Mouse (Mus musculus): Measurements from ENCODE around the gene Acsl6.
"Not testable (repeated sequence)": the region's sequence is repeated elsewhere in the genome, so short reads cannot be mapped to it uniquely, and the experiment has no call there.

Gene Acsl6

DNA sequence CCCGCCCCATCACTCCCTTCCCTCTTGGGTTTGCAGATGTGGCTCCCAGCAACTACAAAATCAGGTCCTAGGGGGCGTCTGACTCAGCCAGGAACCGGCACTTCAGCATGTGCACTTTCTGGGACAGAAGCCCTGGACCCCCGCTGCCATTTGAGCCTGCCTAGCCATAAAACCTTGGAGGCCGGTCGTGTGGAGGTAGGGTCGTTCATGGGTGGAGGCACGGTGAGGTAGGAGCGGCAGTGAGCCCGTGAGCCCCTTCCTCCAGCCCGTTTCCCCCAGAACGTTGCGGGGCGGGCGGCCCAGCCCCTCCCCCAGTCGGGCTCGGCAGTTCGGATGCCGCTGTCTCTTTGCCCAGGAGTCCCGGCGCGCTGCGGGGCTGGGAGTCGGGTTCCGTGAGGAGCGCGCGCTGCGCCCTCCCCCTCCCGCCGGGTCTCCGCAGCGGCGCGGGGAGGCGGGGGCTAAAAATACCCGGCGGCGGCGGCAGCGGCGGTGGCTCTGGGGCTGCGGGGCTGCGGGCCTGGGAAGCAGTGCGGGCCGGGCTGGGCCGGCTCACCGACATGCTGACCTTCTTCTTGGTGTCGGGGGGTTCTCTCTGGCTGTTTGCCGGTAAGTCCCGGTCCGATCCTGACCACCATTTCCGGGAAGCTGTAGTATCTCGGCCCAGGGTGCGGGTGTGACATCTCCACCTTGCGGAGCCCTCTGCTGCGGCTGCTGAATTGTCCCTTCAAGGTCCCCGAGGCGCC lies at the start of gene Acsl6:
Acsl6 (plus strand) TSS at position 71 of the 743 bp plus-strand sequence.
- DNase-seq (ENCODE audit: low read depth, low spot score) = peak; percentile 13

- peak; percentile 5 for DNase-seq (ENCODE audit: low read depth, low spot score)
Observed at GRCm38 (mm10) chr11:54254114-54254513, 49.5 kb upstream of the Acsl6 start.

DNA sequence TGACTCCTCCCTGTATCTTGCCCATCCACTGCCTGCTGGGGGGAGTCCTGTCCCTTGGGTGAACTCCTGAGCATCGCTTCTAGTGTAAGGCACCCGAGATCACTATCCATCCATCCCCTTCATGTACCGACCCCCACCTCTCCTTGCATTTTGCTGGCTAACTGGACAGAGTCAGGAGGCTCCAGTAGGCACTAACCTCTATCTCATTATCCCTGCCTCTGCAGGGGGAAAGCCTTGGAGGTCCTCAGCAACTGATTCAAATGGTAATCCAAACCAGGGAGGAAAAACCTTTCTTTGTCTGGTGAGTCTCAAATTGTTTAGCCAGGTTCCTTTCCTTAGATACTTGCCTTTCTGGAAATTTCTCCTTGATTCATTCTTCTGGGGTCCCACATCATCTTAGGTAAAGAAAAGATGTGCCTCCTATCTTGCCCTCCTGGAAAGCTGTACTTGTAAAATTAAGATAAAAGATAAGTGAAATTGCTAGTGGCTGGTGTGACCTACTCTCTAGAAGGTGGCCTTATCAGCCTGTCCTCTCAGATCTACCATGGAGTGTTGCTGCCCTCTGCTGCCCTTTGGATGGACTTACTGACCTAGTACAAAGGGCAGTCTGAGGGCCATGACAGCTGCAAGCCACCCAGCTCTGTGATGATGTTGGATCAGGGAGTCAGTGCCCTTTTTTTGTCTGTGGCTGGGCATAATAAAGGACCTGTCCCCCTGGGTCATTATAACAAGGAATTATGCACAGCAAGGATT lies 46.8 kb upstream of the Acsl6 start:
- peak; percentile 71 for DNase-seq (ENCODE audit: low read depth, low spot score)

DNA sequence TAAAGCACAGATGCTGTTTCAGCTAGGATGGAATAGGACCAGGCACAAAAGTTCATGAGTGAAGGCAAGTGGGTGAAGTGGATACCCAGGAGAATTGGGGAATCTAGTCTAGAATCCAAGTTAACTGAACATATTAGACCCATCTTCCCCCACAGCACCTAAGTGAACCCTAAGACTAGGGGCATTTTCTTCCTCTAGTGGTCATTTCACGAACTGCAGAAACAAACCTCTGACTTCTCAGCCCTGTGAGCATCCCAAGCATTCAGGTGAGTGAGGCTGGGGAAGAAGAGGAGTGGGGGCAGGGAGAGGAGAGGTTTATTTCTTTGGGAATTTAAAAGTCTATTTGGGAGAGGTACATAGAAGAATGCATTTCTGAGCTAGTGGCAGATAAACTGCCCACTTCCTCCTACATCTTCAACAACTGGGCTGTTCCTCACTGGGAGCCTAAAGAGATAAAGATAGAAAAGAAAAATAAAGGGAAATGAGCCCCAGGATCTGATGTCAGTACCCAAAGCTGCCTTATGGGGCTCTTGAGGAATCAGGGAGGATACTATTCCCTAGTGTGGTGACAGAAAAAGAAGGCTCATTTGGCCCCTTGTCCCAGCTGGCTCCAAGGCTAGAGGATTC lies 40.1 kb upstream of the Acsl6 start:
- no peak for DNase-seq (ENCODE audit: low read depth, low spot score)

GRCm38 (mm10) chr11:54264542-54264941 lies 39.1 kb upstream of the Acsl6 start:
- peak; percentile 53 for DNase-seq (ENCODE audit: low read depth, low spot score)

- no peak for DNase-seq (ENCODE audit: low read depth, low spot score)
Observed at GRCm38 (mm10) chr11:54267177-54267576, 36.4 kb upstream of the Acsl6 start, which contains the start of gene Il3. Gene Il3 (minus strand): TSS chr11:54267277.

DNA sequence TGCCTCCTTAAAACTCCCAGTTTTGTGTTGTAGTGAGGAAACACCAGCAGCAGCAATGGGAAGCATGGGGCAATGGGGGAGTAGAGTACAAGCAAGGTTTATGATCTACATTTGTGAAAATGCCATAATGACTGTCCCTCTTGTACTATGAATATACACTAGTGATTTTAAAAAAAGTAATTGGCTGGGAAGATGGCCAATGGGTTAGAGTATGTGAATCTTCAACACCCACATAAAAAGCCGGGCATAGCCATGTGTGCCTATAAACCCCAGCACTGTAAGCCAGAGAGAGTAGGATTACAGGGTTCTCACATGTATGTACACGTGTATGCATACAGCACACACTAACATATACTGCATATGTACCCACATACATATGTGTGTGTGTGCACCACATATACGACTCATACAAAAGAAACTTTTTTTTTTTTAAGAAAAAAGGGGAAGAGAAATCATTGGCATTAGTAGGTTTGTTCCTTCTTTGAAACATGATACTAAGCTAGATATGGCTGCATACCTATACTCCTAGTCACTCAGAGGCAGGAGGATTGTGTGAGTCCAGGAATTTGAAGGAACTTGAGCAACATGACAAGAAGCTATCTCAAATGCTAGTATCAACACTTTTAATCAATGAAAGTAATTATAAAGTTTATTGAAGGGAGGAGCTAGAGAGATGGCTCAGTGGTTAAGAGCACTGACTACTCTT lies 34.3 kb upstream of the Acsl6 start:
- DNase-seq (ENCODE audit: low read depth, low spot score) = no peak

- no peak for DNase-seq (ENCODE audit: low read depth, low spot score)
Observed at GRCm38 (mm10) chr11:54271437-54271949, 32.1 kb upstream of the Acsl6 start.

DNA sequence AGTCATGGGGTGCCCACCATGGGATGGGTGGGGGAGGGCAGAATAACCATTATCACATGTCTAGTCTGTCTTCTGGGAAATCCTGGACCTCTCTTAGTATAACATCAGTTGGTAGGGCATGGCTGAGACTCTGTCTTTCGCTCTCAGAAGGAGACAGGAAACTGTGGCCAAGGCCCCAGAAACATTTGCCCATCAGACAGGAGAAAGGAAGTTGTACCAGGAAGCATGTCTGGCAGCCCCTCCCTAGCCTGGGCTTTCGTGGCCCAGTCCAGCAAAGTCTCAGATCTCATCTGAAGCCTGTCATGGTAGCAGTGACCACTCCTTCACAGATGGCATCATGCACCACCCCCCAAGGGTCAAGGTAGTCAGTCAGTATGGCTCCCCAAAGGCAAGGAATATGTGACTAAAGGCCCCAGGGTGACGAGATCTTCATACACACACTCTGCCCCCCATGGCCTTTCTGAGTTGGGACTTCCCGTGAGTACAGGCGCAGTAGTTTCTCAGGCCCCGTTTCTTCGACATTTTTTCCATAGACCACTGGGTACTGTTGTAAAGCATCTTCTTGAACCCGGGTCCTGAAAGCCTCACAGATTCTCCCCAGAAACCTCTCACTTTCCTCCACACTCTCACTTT lies 15.7 kb upstream of the Acsl6 start:
- DNase-seq (ENCODE audit: low read depth, low spot score) = no peak

DNA sequence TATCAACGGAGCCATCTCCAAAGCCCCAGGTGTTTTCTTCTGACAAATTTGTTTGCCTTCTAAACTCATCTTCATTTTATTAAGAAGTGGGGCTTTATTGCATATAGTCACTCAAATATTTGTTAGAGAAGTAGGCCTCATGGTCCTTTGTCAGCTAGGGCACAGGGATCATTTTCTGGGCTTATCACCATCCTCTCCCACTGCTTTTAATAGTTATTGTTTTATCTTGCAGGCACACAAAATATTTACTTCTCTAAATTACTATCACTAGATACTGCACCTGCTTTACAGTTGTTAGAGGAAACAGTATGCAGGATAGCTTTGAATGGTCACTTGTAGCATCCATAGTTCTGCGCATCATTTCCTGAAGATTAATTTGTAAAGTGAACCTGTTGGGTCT lies 11.4 kb upstream of the Acsl6 start:
- no peak for DNase-seq (ENCODE audit: low read depth, low spot score)

GRCm38 (mm10) chr11:54293980-54294807 lies 9.4 kb upstream of the Acsl6 start:
- no peak for DNase-seq (ENCODE audit: low read depth, low spot score)

GRCm38 (mm10) chr11:54295971-54296370 lies 7.6 kb upstream of the Acsl6 start:
- DNase-seq (ENCODE audit: low read depth, low spot score) = no peak

- no peak for DNase-seq (ENCODE audit: low read depth, low spot score)
Observed at GRCm38 (mm10) chr11:54296734-54297133, 6.9 kb upstream of the Acsl6 start.

DNA sequence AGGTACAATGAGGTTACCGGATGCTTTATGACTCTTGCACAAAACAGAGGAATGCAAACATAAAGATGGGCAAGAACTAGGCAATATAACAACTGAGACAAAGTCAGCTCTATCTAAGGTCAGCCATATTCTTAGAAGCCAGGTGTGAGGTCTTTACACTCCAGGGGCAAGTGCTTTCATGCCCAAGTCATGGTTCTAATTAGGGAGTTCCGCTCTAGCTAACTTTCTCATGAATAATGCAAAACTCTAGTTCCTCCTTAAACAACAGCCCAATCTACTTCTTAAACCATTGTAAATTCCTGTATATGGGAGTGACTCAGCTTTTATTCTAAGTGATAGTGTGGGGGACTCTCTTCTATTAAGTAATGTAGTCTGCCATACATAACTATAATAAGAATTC lies 6.1 kb upstream of the Acsl6 start:
- not testable (repeated sequence) for DNase-seq (ENCODE audit: low read depth, low spot score)

DNA sequence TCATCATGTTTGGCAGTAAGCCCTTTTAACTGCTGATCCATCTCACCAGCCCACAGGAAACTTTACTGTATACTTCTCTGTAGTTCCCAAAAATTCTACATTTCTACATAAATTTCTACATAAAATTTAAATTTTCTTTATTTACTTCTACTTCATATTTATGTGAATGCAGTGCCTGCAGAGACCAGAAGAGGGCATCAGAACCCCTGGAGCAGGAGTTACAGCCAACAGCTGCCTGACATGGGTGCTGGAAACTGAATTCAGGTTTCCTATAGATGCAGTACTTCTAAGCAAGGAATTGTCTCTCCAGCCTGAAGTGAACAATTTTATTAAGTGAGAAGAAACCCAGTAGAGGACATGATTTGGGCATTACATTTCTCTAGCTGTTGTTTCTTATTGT lies 4.8 kb upstream of the Acsl6 start:
- DNase-seq (ENCODE audit: low read depth, low spot score) = no peak

DNA sequence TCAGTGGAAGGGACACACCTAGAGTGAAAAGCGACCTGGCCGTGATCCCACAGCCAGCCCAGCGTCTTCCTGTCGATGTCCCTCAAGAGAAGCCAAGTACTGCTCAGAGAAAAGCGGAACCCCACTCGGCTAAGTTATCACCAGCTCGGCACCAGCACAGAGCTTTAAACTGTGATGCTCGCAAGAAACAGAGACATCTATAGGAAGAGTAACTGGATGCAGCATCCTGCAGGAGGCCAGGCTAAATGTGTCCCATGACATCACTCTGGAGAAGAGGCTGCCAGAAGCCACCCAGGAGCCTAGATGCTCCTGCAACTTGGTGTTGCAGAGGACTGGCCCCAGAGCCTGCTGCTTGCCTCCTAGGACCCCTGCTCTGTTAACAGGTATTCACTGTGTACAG lies 1.6 kb upstream of the Acsl6 start:
- no peak for DNase-seq (ENCODE audit: low read depth, low spot score)

DNA sequence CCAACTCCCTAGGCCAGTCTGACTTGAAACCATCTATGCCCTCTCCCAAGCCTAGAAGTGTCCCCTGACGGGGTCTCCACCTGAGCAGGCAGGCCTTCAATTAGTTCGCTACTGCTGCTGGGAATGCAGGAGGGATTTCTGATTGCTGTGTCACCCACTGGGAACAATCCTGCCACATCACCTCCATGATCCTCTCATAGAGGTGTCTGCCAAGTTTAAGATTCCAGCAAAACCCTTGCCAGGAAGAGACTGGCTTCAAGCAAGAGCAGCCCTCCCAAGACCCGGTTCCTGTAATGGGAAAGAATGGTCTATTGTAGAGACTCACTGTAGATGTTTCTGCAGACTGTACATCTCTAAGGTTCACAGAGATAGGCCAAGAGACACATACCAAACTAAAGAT lies 992 bp upstream of the Acsl6 start:
- no peak for DNase-seq (ENCODE audit: low read depth, low spot score)

DNA sequence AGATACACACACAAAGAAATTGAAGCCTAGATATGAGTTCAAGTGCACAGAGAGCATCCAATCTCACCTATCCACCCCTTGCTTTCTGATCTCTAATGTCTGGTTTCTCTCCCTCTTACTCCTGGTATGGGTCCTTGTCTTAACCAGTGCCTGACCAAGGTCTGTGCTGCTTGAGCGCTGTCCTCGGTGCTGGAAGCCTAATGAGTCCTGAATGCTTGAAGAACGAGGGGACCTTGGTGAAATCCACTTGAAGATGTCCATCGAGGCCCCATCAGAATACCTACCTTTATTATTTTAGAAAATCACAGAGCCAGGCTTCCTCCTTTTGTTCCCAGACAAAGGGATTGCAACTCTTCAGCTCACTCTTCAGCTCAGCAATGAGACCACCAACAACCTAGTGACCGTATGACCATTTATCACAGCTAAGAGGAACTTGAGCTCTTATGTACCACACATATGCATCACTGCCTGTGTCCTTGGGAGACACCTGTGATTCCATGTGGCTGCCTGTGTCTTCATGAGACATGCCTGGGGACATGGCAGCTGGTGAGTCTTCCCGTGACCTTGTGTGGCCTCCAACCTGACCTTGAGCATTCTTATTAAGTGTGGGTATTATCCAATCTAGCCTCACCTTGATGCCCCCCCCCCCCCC lies 396 bp upstream of the Acsl6 start:
- peak; percentile 83 for DNase-seq (ENCODE audit: low read depth, low spot score)

DNA sequence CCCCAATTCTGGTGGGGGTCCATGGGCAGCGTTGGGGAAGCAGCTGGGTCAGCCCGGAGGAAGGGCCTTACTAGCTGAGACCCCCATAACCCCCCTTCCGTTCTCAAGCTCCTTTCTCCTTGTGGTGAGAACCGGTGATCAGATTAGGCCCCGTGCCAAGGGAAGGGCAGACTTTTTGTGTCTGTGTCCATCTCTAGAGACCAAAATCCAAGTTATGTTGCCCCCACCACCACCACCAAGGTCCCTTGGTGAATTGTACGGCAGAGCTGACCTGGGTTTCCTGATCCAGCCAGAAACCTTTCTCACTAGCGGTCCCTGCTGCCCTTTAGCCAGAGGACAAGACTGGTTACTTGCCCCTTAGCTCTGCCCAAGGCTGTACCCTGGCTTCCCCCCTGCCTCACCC lies 874 bp downstream of the Acsl6 start:
- DNase-seq (ENCODE audit: low read depth, low spot score) = no peak

DNA sequence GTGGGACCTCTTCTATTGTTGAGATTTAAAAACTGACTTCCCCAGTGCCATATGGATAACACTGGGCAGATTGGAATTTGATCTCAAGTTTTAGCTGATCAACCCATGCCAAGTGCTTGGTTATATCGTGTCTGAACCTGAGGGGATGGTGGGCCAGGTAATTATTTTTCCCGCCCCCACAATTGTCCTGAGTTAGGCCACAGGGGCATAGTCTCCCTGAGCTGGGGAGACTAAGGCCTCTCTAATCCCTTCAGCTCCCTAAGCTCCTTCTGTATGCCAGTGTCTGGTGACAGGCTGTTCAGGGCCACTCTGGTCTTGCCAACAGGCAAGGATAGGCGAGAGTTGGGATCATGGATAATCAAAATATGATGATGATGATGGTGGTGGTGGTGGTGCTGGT lies 1.7 kb downstream of the Acsl6 start:
- no peak for DNase-seq (ENCODE audit: low read depth, low spot score)
